8 mouse cellular contexts compared by ENCODE assay signal in the genomic region with DNA sequence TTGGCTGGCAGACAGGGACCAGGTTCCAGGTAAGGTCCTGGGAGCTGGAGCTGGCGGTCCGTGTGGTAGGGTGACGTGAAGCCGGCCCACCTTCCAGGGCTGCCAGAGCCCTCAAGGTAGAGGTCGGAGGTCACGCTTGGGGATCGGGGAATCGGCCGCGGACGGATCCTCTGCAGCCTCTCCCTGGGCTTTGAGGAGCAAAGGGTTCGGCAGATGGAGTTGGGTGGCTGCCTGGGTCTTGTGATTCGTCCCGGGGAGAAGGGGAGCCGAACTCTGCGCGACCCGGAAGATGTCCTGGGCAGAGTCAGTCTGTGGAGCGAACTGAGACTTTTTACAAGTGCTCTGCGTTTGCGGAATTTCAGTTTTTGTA. TPM values are rescaled to one million over a fixed set of nuclear protein-coding genes. Genes with fewer than 3 reads are reported as not detected.
DNase-seq lines count a peak whose midpoint lies in the region; ATAC-seq and TF ChIP-seq lines count a peak whose summit lies in the region.

No protein-coding gene starts in this region.

- H3K27me3 ChIP-seq in kidney, postnatal 0 days (ENCODE audit: insufficient read depth, low read length): no peaks in the 10 kb centered on the region
- H3K27me3 ChIP-seq in hindbrain, embryonic 12.5 days: no peaks in the 10 kb centered on the region
- no peaks in the 10 kb centered on the region for H3K27me3 ChIP-seq in megakaryocyte, embryonic 14.5 days (replicated peaks)

- no peaks in the 10 kb centered on the region for H3K36me3 ChIP-seq in kidney, postnatal 0 days (ENCODE audit: insufficient read depth, low read length)
- no peaks in the 10 kb centered on the region for H3K36me3 ChIP-seq in hindbrain, embryonic 12.5 days
- H3K36me3 ChIP-seq in megakaryocyte, embryonic 14.5 days (replicated peaks; ENCODE audit: low read length): no peaks in the 10 kb centered on the region

- H3K9ac ChIP-seq in kidney, postnatal 0 days (ENCODE audit: low read depth, low read length): peak overlapping the region; percentile 91
- H3K9ac ChIP-seq in hindbrain, embryonic 12.5 days: peak overlapping the region; percentile 71

- no peak for DNase-seq in kidney, postnatal 0 days (ENCODE audit: low spot score)
- DNase-seq in kidney, adult 9 months: no peak
- no peak for DNase-seq in urinary bladder, postnatal 10 days (ENCODE audit: low spot score)
- no peak for DNase-seq in ovary, adult 18-20 months (ENCODE audit: low spot score)
- DNase-seq in cerebellum, postnatal 14 days: no peak

- no peak for TF ChIP-seq CTCF in kidney, postnatal 0 days (IDR thresholded peaks at IDR 0.05; ENCODE audit: low read depth)

- peak overlapping the region; percentile 69 for H3K4me2 ChIP-seq in kidney, postnatal 0 days (ENCODE audit: low read length)
- peak overlapping the region; percentile 60 for H3K4me2 ChIP-seq in hindbrain, embryonic 12.5 days (replicated peaks)

- no peak for ATAC-seq in kidney, postnatal 0 days (replicated peaks; ENCODE audit: low FRiP score, low read depth)
- peak; percentile 73 for ATAC-seq in common myeloid progenitor, adult 5-6 weeks (replicated peaks; ENCODE audit: low read depth, poor library complexity, severe bottlenecking)
- ATAC-seq in hindbrain, embryonic 12.5 days (ENCODE audit: low FRiP score): no peak; the same call in none of the 2 replicates

- WGBS in kidney, postnatal 0 days: under 1% methylated on average over 21 of the region's 21 CpGs
- under 1% methylated on average over 21 of the region's 21 CpGs for WGBS in hindbrain, embryonic 12.5 days

- no peaks in the 10 kb centered on the region for H3K4me1 ChIP-seq in kidney, postnatal 0 days (replicated peaks; ENCODE audit: insufficient read depth, low read length)
- peaks cover 9% of the 10 kb centered on the region for H3K4me1 ChIP-seq in hindbrain, embryonic 12.5 days
- peaks cover 24% of the 10 kb centered on the region for H3K4me1 ChIP-seq in megakaryocyte, embryonic 14.5 days

- H3K9me3 ChIP-seq in kidney, postnatal 0 days (replicated peaks; ENCODE audit: low read length): no peaks in the 10 kb centered on the region
- no peaks in the 10 kb centered on the region for H3K9me3 ChIP-seq in hindbrain, embryonic 12.5 days (replicated peaks)
- H3K9me3 ChIP-seq in megakaryocyte, embryonic 14.5 days: no peaks in the 10 kb centered on the region

- H3K27ac ChIP-seq in kidney, postnatal 0 days: peak overlapping the region; percentile 85
- H3K27ac ChIP-seq in hindbrain, embryonic 12.5 days: 0 out of 2 replicates have a peak overlapping the region, but pooled peaks have one; percentile 40

- H3K4me3 ChIP-seq in kidney, postnatal 0 days (replicated peaks; ENCODE audit: low read depth, low read length): peak overlapping the region; percentile 96
- peak overlapping the region; percentile 77 for H3K4me3 ChIP-seq in hindbrain, embryonic 12.5 days
- peak overlapping the region; percentile 99 for H3K4me3 ChIP-seq in megakaryocyte, embryonic 14.5 days (replicated peaks)

RNA-seq across cellular contexts. Expression of a gene that starts 0.3 kb away (rescaled TPM):
- polyA plus RNA-seq in kidney, postnatal 0 days (2015; fragmentation: Nextera tagmentation; extraction: Ambion mirVana): 54.8 and 56.4 TPM in 2 replicates
- total RNA-seq in common myeloid progenitor, adult 5-6 weeks (2017): 74.1 and 93.7 TPM in 2 replicates
- polyA plus RNA-seq in hindbrain, embryonic 12.5 days (2016; fragmentation: Nextera tagmentation; extraction: Ambion mirVana): 39.7 and 40.5 TPM in 2 replicates
- polyA plus RNA-seq in megakaryocyte, embryonic 14.5 days (2012; ENCODE audit: insufficient read depth, low replicate concordance): 10.3 and 28.4 TPM in 2 replicates
